Mouse (Mus musculus): ENCODE measurements around the gene Fgfr2.

DNA sequence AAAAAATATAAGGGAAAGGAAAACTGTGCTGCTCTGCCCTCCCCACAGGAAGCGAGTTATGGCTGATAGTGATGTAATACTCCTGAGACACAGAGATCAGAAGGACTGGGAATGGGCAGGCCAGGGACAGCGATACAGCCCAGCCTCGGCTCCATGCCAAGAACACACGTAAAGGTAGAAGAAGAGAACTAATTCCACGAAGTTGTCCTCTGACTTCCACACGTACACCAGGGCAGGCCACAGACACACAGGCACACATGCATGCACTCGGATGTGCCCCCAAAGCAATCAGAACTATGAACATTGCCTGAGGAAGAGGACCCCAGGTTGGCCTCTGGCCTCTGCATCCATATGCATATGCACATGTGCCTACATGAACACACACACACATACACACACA lies 318.7 kb downstream of the Fgfr2 start:
- TF ChIP-seq POLR2A (IDR thresholded peaks at IDR 0.05; ENCODE audit: control insufficient read depth, low read depth, low read length) (no peak), CTCF (IDR thresholded peaks at IDR 0.05; ENCODE audit: control insufficient read depth, insufficient read depth, insufficient replicate concordance, low read depth, low read length) (no peak)
